Mouse (Mus musculus) neural tube, embryonic 11.5 days (tissue): Measurements from ENCODE around the gene Ghr. TPM values are rescaled to one million over a fixed set of nuclear protein-coding genes. Genes with fewer than 3 reads are reported as not detected.

Source experiments
- ATAC-seq: fragments of 200-750 bp; cut with Nextera tagmentation; 2 replicates; pipeline ENCODE4 v1.8.0; 2017; ENCODE audit warnings: moderate number of reproducible peaks, mild to moderate bottlenecking, moderate TSS enrichment, moderate library complexity; ENCODE audit not compliant: insufficient read depth, low FRiP score, low TSS enrichment
- DNase-seq: peaks from one replicate; pipeline ENCODE4 v3.0.0-alpha.2; 2015; ENCODE audit warnings: low spot score
- H3K27ac ChIP-seq: fragments of 300-500 bp; sonication (generic); 2 replicates; pipeline ENCODE4 v1.5.1; 2014; ENCODE audit warnings: low read depth, mild to moderate bottlenecking, low read length
- H3K27me3 ChIP-seq: fragments of 300-500 bp; sonication (generic); 2 replicates; pipeline ENCODE4 v1.6.1; 2014; ENCODE audit warnings: mild to moderate bottlenecking, low read length, mixed read lengths; ENCODE audit not compliant: control insufficient read depth, insufficient read depth
- H3K36me3 ChIP-seq: fragments of 300-500 bp; sonication (generic); 2 replicates; pipeline ENCODE4 v1.6.1; 2014; ENCODE audit warnings: mild to moderate bottlenecking, low read length, moderate library complexity, mixed read lengths; ENCODE audit not compliant: control insufficient read depth, insufficient read depth
- H3K4me1 ChIP-seq: fragments of 300-500 bp; sonication (generic); 2 replicates; pipeline ENCODE4 v1.6.1; 2014; ENCODE audit warnings: low read length, mixed read lengths; ENCODE audit not compliant: control insufficient read depth, insufficient read depth
- H3K4me2 ChIP-seq: fragments of 300-500 bp; sonication (generic); 2 replicates; pipeline ENCODE4 v1.6.1; 2014; ENCODE audit warnings: low read depth, mild to moderate bottlenecking, moderate library complexity
- H3K4me3 ChIP-seq: fragments of 300-500 bp; sonication (generic); 2 replicates; pipeline ENCODE4 v1.5.1; 2014; ENCODE audit warnings: low read depth, low read length
- H3K9ac ChIP-seq: fragments of 300-500 bp; sonication (generic); 2 replicates; pipeline ENCODE4 v1.6.1; 2014; ENCODE audit warnings: mild to moderate bottlenecking, low read length
- H3K9me3 ChIP-seq: fragments of 300-500 bp; sonication (generic); 2 replicates; pipeline ENCODE4 v1.6.1; 2016; ENCODE audit warnings: low read length; ENCODE audit not compliant: control insufficient read depth
- WGBS: fragments of 180-500 bp; shearing (Covaris S2); extraction: QIAGEN DNeasy Blood & Tissue Kit; methylation state at CpG from one replicate; pipeline ENCODE4 v1.1.7; 2014; 5-methylcytosine and 5-hydroxymethylcytosine counted together
- polyA plus RNA-seq: library from polyadenylated mRNA; unstranded; fragments of >200 nt; fragmentation: Nextera tagmentation; extraction: Ambion mirVana; gene quantifications from 2 replicates; pipeline ENCODE4 v1.2.1, GENCODE M21; 2014

Gene Ghr
- 21.0 and 22.2 TPM in 2 replicates for polyA plus RNA-seq

DNA sequence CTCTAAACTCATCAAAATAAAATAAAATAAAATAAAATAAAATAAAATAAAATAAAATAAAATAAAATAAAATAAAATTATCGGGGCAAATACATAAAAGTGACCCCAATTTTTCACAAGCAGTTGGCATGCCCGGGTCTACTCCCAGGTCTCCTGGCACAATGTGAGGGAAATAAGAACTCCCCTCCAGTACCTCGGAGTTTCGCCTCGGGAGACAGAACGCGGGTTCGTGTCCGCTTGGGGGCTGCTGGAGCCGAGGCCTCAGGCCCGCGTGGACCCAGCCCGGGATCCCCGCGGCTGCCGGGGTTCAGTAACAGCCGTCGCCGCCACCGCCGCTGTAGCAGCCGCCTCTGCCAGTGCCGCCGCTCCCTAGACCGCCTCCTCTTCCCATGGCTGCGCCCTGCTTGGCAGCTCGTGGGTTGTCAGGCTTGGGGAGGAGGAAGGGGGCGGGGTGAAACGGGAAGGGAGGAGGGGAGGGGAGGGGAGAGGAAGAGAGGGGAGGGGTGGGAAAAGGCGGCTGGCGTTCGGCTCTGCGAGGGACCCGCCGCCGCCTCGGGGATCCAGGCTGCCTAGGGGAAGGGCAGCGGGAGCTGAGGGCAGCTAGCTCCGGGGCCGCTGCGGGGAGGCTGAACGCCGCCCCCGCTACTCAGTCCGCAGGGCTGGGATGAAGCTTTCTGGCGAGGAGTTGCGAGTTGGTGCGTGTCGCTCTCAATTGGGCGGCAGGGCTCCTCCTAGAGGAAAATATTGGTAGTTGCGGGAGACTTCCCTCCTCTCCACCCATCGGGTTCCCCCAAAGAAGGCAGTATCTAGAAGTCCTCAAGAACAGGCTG lies at the start of gene Ghr:
Gene Ghr (minus strand): TSS at position 686 of the 830 bp plus-strand sequence.
- DNase-seq (peak; percentile 87), ATAC-seq (peak; percentile 94)
- no peaks in the 10 kb centered on the region for H3K4me1 ChIP-seq
- under 1% methylated on average over 44 of the region's 52 CpGs for WGBS
- H3K9me3 ChIP-seq, result no peaks in the 10 kb centered on the region
- no peaks in the 10 kb centered on the region for H3K36me3 ChIP-seq
- peak within 1 kb of the TSS; percentile 59 for H3K9ac ChIP-seq
- peak within 1 kb of the TSS; percentile 43 for H3K4me3 ChIP-seq
- H3K27ac ChIP-seq, result peak within 1 kb of the TSS; percentile 82
- peak within 1 kb of the TSS; percentile 67 for H3K4me2 ChIP-seq
- H3K27me3 ChIP-seq, result no peaks in the 10 kb centered on the region

DNA sequence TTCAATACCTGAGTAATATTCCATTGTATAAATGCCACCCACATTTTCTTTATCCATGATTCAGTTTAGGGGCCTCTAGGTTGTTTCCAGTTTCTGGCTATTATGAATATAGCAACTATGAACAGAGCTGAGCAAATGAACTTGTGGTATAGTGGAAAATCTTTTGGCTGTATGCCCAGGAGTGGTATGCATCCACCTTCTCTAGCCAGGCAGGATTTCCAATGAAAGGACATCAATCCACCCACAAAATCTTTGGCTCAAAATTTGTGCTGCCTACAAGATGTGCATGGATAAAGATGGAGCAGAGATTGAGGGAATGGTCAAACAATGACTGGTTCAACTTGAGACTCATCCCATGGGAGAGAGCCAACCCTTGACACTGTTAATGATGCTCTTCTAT lies 39.5 kb upstream of the Ghr start:
- no peak overlapping the region for H3K9ac ChIP-seq
- no peaks in the 10 kb centered on the region for H3K4me1 ChIP-seq
- ATAC-seq, result no peak
- no peak for DNase-seq
- no peaks in the 10 kb centered on the region for H3K36me3 ChIP-seq
- no peak overlapping the region for H3K27ac ChIP-seq
- no peak overlapping the region for H3K4me2 ChIP-seq
- H3K9me3 ChIP-seq, result no peaks in the 10 kb centered on the region
- H3K4me3 ChIP-seq, result no peak overlapping the region
- no peaks in the 10 kb centered on the region for H3K27me3 ChIP-seq

DNA sequence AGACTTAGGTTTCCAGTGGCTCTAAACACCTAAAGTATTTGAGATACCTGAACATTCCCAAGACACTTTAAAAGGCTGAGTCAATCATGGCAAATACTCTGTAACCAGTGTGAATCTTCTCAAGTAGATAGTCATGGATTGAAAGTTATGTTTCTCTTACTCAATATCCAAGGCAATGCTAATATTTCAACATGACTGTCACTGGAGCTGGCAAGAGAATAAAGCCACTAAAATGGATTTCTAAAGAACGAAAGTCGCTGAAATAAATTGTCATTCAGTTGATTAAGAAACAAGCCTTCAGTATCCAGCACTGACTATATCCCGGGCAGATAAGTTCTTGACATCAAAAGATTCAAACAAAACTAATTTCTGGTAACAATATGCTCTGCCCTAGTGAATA lies 37.1 kb upstream of the Ghr start:
- H3K4me2 ChIP-seq, result no peak overlapping the region
- H3K9me3 ChIP-seq, result no peaks in the 10 kb centered on the region
- H3K4me1 ChIP-seq, result no peaks in the 10 kb centered on the region
- 90% methylated on average over 3 of the region's 3 CpGs for WGBS
- no peak overlapping the region for H3K27ac ChIP-seq
- ATAC-seq (no peak), DNase-seq (no peak)
- no peak overlapping the region for H3K9ac ChIP-seq
- H3K27me3 ChIP-seq, result no peaks in the 10 kb centered on the region
- H3K4me3 ChIP-seq, result no peak overlapping the region
- no peaks in the 10 kb centered on the region for H3K36me3 ChIP-seq

DNA sequence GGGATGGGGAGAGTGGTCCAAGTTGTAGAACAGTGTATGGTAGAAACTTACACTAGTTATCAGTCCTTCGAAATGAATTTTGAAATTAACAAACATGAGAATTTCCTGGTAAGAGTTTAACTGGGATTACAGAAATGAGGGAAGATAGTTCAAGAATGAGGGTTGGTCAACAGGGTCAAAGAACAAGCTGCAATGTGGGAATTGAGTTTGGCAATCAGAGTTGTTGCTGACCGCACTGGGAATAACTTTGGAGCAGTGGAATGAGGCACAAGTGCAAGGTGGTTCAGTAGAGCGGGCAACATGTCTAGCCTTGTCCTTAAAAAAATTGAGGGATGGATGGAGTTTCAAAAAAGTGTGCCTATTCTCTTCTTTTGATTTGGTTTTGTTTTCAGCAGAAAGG lies 35.0 kb upstream of the Ghr start:
- WGBS, result 86% methylated on average over 3 of the region's 3 CpGs
- no peak for ATAC-seq
- Histone ChIP-seq H3K27ac (no peak overlapping the region), H3K4me2 (no peak overlapping the region), H3K9me3 (no peaks in the 10 kb centered on the region), H3K27me3 (no peaks in the 10 kb centered on the region), H3K36me3 (no peaks in the 10 kb centered on the region), H3K4me3 (no peak overlapping the region), H3K9ac (no peak overlapping the region), H3K4me1 (no peaks in the 10 kb centered on the region)
- no peak for DNase-seq

DNA sequence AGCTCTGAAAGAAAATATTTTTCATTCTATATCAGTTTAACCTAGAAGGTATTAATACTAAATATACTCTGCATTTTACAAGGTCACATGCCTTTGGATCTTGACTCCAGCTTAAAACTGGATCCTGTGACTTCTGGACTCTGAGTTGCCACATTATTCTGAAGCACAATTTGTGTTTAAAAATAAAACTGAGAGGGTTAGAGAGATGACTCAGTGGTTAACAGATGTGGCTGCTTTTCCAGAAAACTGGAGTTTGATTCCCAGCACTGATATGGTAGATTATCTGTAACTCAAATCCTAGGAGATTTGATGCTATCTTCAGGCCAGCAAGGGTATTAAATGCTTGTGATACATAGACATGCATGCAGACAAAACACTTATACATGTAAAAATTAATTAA lies 28.7 kb upstream of the Ghr start:
- H3K27me3 ChIP-seq, result no peaks in the 10 kb centered on the region
- H3K4me1 ChIP-seq, result no peaks in the 10 kb centered on the region
- H3K36me3 ChIP-seq, result no peaks in the 10 kb centered on the region

DNA sequence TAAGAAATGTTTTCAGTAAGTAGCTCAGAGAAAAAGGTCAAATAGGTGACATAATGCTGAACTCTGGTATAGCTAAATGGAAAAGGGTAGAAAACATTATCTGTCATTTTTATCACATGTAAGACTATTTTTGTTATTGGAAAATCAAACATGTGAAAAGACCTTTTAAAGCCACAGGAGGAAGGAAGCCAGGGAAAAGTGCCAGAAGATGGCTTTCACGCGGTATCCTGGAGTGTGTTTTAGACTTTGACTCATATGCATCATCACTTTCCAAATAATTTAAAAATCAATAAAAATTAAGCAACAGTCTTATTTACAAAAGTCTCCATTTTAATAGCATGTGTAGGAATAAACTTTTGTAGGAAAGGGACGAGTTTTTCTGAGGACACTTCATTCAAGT lies 24.7 kb upstream of the Ghr start:
- ATAC-seq (no peak), DNase-seq (no peak)
- Histone ChIP-seq H3K36me3 (no peaks in the 10 kb centered on the region), H3K4me2 (no peak overlapping the region), H3K4me1 (no peaks in the 10 kb centered on the region), H3K9ac (no peak overlapping the region), H3K9me3 (no peaks in the 10 kb centered on the region), H3K27ac (no peak overlapping the region), H3K27me3 (no peaks in the 10 kb centered on the region), H3K4me3 (no peak overlapping the region)
- WGBS, result 92% methylated on average over 3 of the region's 3 CpGs

More for the DNA sequence above, 28.7 kb upstream of the Ghr start:
- Histone ChIP-seq H3K4me3 (no peak overlapping the region), H3K9me3 (no peaks in the 10 kb centered on the region), H3K9ac (no peak overlapping the region), H3K27ac (no peak overlapping the region), H3K4me2 (no peak overlapping the region)
- ATAC-seq (no peak), DNase-seq (no peak)

DNA sequence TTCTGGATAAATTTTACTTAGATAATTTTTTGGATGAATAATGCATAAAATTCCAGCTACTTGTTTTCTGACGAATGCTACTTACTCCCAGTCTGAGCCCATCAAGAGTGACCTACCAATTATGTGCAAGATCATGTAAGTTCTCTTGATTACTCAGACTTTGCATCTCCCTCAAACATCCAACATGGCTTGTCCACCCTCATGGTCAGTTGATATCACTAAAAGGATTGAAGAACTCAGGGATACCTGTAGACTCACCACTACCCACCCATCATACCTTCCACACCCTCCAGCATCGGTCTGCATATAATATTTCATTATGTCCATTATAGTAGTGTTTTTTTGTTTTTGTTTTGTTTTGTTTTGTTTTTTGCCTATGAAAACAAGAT lies 18.8 kb upstream of the Ghr start:
- H3K36me3 ChIP-seq, result no peaks in the 10 kb centered on the region
- no peak overlapping the region for H3K4me3 ChIP-seq
- no peak overlapping the region for H3K4me2 ChIP-seq
- DNase-seq (no peak), ATAC-seq (no peak)
- whole genome bisulfite sequencing, result 93% methylated on average over 2 of the region's 2 CpGs
- H3K9me3 ChIP-seq, result no peaks in the 10 kb centered on the region
- no peak overlapping the region for H3K27ac ChIP-seq
- H3K9ac ChIP-seq, result no peak overlapping the region
- H3K27me3 ChIP-seq, result no peaks in the 10 kb centered on the region
- H3K4me1 ChIP-seq, result no peaks in the 10 kb centered on the region

DNA sequence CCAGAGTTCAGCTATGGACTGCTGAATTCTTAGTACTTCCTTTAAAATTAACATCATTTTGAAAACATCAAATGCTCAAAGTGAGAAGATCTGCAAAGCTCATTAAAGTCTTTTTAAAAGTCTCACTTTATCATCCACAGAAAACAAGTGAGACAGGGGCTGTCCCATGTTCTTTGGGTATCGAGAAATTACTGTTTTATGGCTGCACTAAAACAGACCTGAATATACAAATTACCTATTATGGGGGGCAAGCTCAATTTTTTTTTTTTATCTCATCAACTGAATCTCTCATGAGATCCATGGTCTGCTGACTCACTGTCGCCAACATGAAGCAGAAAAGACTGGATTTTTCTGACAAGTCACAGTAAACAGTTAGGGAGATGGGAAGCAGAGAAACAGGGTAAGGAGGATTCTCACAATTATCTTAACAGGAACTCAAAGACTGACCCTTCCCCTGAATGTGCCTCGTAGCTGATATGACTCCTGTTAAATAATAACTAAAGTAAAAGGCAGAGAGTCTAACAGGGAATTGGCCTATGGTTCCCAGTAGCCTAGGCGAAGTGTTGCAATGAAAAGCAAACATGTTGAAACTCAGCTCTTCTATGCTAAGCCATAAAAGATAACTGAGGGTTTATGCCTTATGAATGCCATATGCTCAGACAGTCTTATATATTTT lies 18.3 kb upstream of the Ghr start:
- no peaks in the 10 kb centered on the region for H3K9me3 ChIP-seq
- no peak for DNase-seq
- H3K4me3 ChIP-seq, result no peak overlapping the region
- H3K27ac ChIP-seq, result no peak overlapping the region
- no peaks in the 10 kb centered on the region for H3K4me1 ChIP-seq
- H3K27me3 ChIP-seq, result no peaks in the 10 kb centered on the region
- no peak for ATAC-seq
- 78% methylated on average over 4 of the region's 4 CpGs for WGBS
- no peak overlapping the region for H3K4me2 ChIP-seq
- no peak overlapping the region for H3K9ac ChIP-seq
- no peaks in the 10 kb centered on the region for H3K36me3 ChIP-seq

DNA sequence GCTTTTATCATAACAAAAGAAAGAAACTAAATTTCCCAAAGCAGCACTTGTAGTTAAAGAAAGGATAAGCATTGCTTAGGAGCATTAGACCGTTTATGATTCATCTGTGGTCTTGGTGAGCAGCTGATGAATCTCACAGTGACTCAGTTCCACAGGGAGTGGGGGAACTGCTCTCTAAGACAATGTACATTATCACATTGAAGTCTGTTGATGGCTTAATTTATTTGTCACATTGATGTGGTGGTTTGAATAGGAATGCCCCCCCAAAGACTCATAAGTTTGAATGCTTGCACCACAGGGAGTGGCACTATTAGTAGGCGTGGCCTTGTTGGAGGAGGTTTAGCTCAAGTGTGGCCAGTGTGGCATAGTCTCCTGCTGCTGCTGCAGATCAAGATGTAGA lies 4.6 kb upstream of the Ghr start:
- no peak overlapping the region for H3K27ac ChIP-seq
- H3K27me3 ChIP-seq, result no peaks in the 10 kb centered on the region
- H3K9me3 ChIP-seq, result no peaks in the 10 kb centered on the region
- no peaks in the 10 kb centered on the region for H3K36me3 ChIP-seq
- no peak overlapping the region for H3K4me2 ChIP-seq
- no peak overlapping the region for H3K9ac ChIP-seq
- H3K4me3 ChIP-seq, result no peak overlapping the region
- no peak for ATAC-seq
- no peak for DNase-seq
- H3K4me1 ChIP-seq, result no peaks in the 10 kb centered on the region
- WGBS, result 50% methylated on average over 2 of the region's 2 CpGs
